Mouse (Mus musculus) liver, postnatal 0 days (tissue): ENCODE data around the gene Hes7.

ENCODE experiments used
- CTCF ChIP-seq: sonication (generic); IDR thresholded peaks from 2 replicates; pipeline ENCODE4 v1.5.1; 2016; ENCODE audit warnings: antibody characterized with exemption, low read depth
- EP300 ChIP-seq: IDR thresholded peaks from 2 replicates; pipeline ENCODE4 v1.6.1; 2016; ENCODE audit warnings: antibody characterized with exemption, low read depth, mild to moderate bottlenecking

DNA sequence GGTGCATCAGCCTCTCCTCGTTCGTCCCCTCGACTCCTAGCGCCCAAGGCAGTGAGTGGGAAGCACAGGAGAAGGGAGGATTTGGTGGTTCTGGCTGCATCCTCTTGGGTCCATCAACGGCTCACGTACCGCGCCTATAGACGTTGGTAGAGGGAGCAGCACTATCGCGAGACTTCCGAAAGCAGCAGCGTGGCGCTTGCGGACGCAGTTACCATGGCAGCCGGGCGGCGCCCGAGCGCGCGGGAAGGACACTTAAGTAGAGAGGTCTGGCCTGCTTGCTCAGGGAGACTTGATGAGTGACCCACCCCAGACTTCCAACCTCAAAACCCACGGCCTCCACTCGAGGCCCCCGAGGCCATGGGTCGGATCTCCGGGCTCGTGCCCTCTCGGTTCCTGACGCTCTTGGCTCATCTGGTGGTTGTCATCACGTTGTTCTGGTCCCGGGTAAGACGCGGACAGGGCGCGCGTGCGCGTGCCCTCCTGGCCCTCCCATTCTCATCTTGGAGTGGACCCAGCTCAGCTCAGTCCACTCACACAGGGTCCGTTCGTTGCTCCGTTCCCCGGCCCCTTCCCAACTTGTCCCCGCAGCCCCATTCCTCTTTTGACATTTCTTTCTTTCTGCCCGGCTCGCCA is 49.5 kb upstream of the Hes7 start, which contains the start of gene Tmem107:
- TF ChIP-seq CTCF: no peak
- TF ChIP-seq EP300: peak; percentile 62; the same call in 1 of the 2 replicates
